Mouse (Mus musculus) intestine, embryonic 16.5 days (tissue): ENCODE measurements around the gene Dnhd1. TPM values are rescaled to one million over a fixed set of nuclear protein-coding genes. Genes with fewer than 3 reads are reported as not detected.
A peak's percentile ranks its signal among the peaks of the same experiment; 100 is the strongest.

Source experiments
- ATAC-seq: fragments of 200-750 bp; cut with Nextera tagmentation; 2 replicates; pipeline ENCODE4 v1.8.0; 2017; ENCODE audit warnings: moderate TSS enrichment, moderate library complexity
- H3K27ac ChIP-seq: fragments of 300-500 bp; sonication (generic); 2 replicates; pipeline ENCODE4 v1.5.1; 2014; ENCODE audit warnings: mild to moderate bottlenecking, low read length
- H3K27me3 ChIP-seq: fragments of 300-500 bp; sonication (generic); replicated peaks from 2 replicates; pipeline ENCODE4 v1.6.1; 2014; ENCODE audit warnings: low read length, control low read depth, mixed read lengths; ENCODE audit not compliant: control insufficient read depth, insufficient read depth
- H3K36me3 ChIP-seq: fragments of 300-500 bp; sonication (generic); 2 replicates; pipeline ENCODE4 v1.6.1; 2014; ENCODE audit warnings: low read length, control low read depth; ENCODE audit not compliant: control insufficient read depth, insufficient read depth
- H3K4me1 ChIP-seq: fragments of 300-500 bp; sonication (generic); 2 replicates; pipeline ENCODE4 v1.6.1; 2014; ENCODE audit warnings: low read length, control low read depth, mixed read lengths; ENCODE audit not compliant: control insufficient read depth, insufficient read depth
- H3K4me2 ChIP-seq: fragments of 300-500 bp; sonication (generic); 2 replicates; pipeline ENCODE4 v1.6.1; 2014; ENCODE audit warnings: low read depth, low read length, control low read depth
- H3K4me3 ChIP-seq: fragments of 300-500 bp; sonication (generic); 2 replicates; pipeline ENCODE4 v1.5.1; 2014; ENCODE audit warnings: mild to moderate bottlenecking, low read length
- H3K9ac ChIP-seq: fragments of 300-500 bp; sonication (generic); 2 replicates; pipeline ENCODE4 v1.6.1; 2014; ENCODE audit warnings: low read depth, low read length
- H3K9me3 ChIP-seq: fragments of 300-500 bp; sonication (generic); 2 replicates; pipeline ENCODE4 v1.6.1; 2016; ENCODE audit warnings: low read length, control low read depth; ENCODE audit not compliant: control insufficient read depth
- WGBS: fragments of 180-500 bp; shearing (Covaris S2); extraction: QIAGEN DNeasy Blood & Tissue Kit; methylation state at CpG from one replicate; pipeline ENCODE4 v1.1.7; 2014; 5-methylcytosine and 5-hydroxymethylcytosine counted together
- polyA plus RNA-seq: library from polyadenylated mRNA; unstranded; fragments of >200 nt; fragmentation: Nextera tagmentation; extraction: Ambion mirVana; gene quantifications from 2 replicates; pipeline ENCODE4 v1.2.1, GENCODE M21; 2015

Dnhd1 gene
- polyA plus RNA-seq, 1 experiment from 2014 or later, result 1.1 TPM

DNA sequence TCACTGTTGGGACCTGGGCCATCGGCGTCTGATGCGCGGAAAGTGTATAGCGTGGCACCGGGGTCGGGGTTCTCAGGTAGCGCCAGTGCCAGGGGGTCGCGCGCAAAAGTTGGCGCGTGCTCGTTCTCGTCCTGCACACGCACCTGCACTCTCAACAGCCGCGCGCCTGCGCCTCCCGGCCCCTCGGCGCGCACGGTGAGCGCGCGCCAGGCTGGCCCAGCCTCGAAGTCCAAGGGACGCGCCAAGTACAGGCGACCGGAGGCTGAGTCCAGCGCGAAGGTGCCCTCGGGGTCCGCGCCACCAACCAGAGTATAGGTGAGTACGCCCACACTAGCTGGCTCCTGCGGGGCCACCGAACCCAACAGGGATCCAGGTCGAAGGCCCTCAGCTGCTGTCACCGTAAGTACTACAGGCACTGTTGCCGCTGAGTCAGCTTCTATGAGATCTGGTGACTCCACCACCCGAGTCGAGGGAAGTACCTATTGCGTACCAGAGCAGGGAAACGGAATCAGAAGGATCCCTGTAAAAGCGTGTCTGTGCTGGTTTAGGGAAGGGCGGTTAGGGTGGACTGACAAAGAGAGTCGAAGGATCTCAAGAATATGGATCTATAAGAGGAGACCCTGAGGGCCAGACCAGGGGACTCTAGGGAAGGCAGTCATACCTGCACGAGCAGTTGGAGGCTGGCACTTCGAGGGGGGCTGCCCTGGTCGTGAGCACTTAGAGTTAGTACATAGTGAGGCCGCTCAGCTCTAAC, 112.1 kb downstream of the Dnhd1 start:
- 0 out of 2 replicates have a peak, but pooled peaks have one; percentile 26 for ATAC-seq
- Histone ChIP-seq H3K36me3 (peaks cover 17% of the 10 kb centered on the region), H3K4me3 (peak overlapping the region; percentile 36), H3K27me3 (no peaks in the 10 kb centered on the region), H3K4me2 (peak overlapping the region; percentile 59), H3K9me3 (no peaks in the 10 kb centered on the region), H3K4me1 (no peaks in the 10 kb centered on the region), H3K27ac (no peak overlapping the region), H3K9ac (0 out of 2 replicates have a peak overlapping the region, but pooled peaks have one; percentile 5)
- WGBS, result 46% methylated on average over 55 of the region's 55 CpGs

DNA sequence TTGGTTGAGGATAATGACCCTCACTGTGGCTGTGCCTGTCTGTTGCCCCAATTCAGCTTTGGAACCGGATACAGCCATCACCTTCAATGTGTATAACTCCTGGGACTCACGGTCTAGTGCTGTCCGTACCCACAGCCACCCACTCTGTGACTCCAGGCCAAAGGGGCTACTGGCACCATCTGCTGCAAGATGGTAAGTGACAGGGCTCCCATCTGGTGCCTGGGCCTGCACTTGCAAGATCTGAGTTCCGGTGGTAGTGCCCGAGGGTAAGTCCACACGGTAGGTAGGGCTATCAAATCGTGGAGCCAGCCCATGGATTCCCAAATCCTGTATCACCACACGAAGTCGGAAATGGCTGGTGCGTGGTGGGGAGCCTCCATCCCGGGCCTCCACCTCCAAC, 113.7 kb downstream of the Dnhd1 start:
- H3K27ac ChIP-seq, result no peak overlapping the region
- H3K27me3 ChIP-seq, result no peaks in the 10 kb centered on the region
- no peak overlapping the region for H3K4me3 ChIP-seq
- H3K4me2 ChIP-seq, result no peak overlapping the region
- peaks cover 6% of the 10 kb centered on the region; the same call in 1 of the 2 replicates for H3K4me1 ChIP-seq
- no peak for ATAC-seq
- WGBS, result 92% methylated on average over 11 of the region's 11 CpGs
- no peaks in the 10 kb centered on the region for H3K9me3 ChIP-seq
- H3K9ac ChIP-seq, result no peak overlapping the region
- H3K36me3 ChIP-seq, result peaks cover 8% of the 10 kb centered on the region; the same call in 1 of the 2 replicates

DNA sequence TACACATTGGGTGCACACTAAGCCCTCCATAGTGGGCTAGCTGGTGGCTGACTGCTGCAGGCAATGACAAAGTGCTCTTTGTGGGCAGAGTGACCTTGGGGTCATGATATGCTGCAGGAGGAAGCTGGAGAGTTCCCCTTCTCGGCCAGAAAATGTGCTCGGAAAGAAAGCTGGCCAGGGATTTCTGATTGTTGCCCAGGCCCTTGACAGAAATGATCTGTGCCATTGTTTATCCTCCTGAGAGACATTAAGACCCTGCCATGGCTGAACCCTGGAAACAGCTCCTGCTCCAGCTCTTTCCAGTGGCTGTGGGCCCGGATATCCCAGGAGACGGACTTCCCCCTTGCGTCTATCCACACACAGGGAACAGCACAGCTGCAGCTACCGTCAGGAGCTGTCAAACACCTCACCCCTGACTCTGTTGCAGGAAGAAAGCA, 117.1 kb downstream of the Dnhd1 start:
- Histone ChIP-seq H3K27ac (peak overlapping the region; percentile 47), H3K9ac (peak overlapping the region; percentile 41; the same call in 1 of the 2 replicates), H3K4me3 (no peak overlapping the region), H3K4me2 (no peak overlapping the region), H3K4me1 (peaks cover 6% of the 10 kb centered on the region; the same call in 1 of the 2 replicates), H3K36me3 (peaks cover 8% of the 10 kb centered on the region; the same call in 1 of the 2 replicates), H3K27me3 (no peaks in the 10 kb centered on the region), H3K9me3 (no peaks in the 10 kb centered on the region)
- peak; percentile 65 for ATAC-seq
- WGBS, result 15% methylated on average over 6 of the region's 6 CpGs

DNA sequence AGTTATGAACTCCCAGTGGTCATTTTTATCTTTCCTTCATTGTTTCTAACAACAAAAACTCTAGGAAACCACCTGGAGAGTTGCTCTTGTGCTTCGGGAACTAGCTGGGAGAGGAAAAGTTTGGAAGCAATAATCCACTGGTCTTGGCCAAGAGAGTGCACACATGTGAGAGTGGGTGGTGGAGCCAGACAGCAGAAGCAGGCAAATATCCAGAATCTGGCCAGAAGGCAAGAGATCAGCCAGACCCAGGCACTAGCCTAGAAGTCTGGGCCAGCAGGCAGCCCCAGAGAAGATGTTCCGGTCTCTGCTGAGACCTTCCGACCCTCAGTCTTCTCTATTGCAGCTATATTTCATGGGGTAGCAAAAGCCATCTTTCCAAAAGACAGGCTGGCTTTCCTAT, 119.3 kb downstream of the Dnhd1 start:
- Histone ChIP-seq H3K4me1 (peaks cover 6% of the 10 kb centered on the region; the same call in 1 of the 2 replicates), H3K27ac (no peak overlapping the region), H3K9me3 (no peaks in the 10 kb centered on the region), H3K4me3 (no peak overlapping the region), H3K27me3 (no peaks in the 10 kb centered on the region), H3K4me2 (no peak overlapping the region), H3K9ac (no peak overlapping the region), H3K36me3 (no peaks in the 10 kb centered on the region; the same call in 1 of the 2 replicates)
- no peak for ATAC-seq
- 85% methylated on average over 3 of the region's 3 CpGs for WGBS

Other genes starting within 250 kb of the Dnhd1 start
- gene Cnga4, start 246.3 kb upstream of the Dnhd1 start, polyA plus RNA-seq, result 0.06 TPM in 1 of 2 replicates, not detected in the other
- 0.10 and 0.13 TPM in 2 replicates for gene Cckbr, start 225.1 kb upstream of the Dnhd1 start, polyA plus RNA-seq
- gene Cavin3, start 168.5 kb upstream of the Dnhd1 start, polyA plus RNA-seq, result 80.5 and 86.6 TPM in 2 replicates
- gene Smpd1, start 96.5 kb upstream of the Dnhd1 start, polyA plus RNA-seq, result 32.8 and 33.0 TPM in 2 replicates
- gene Apbb1, start 69.2 kb upstream of the Dnhd1 start, polyA plus RNA-seq, result 29.2 and 35.2 TPM in 2 replicates
- 3.0 and 7.5 TPM in 2 replicates for gene Hpx, start 50.7 kb upstream of the Dnhd1 start, polyA plus RNA-seq
- 18.0 and 19.1 TPM in 2 replicates for gene Trim3, start 17.3 kb upstream of the Dnhd1 start, polyA plus RNA-seq
- gene Timm10b, start 10.8 kb upstream of the Dnhd1 start, polyA plus RNA-seq, result 188 and 200 TPM in 2 replicates
- 69.9 and 74.7 TPM in 2 replicates for gene Arfip2, start 10.4 kb upstream of the Dnhd1 start, polyA plus RNA-seq
- gene Gm45799, start 10.3 kb upstream of the Dnhd1 start, polyA plus RNA-seq, result 27.7 and 34.6 TPM in 2 replicates
- gene Ilk, start 85.8 kb downstream of the Dnhd1 start, polyA plus RNA-seq, result 317 and 323 TPM in 2 replicates
- 26.2 and 32.6 TPM in 2 replicates for gene Rrp8, start 86.6 kb downstream of the Dnhd1 start, polyA plus RNA-seq
- 114 and 119 TPM in 2 replicates for gene Taf10, start 93.5 kb downstream of the Dnhd1 start, polyA plus RNA-seq
- 152 and 191 TPM in 2 replicates for gene Tpp1, start 101.4 kb downstream of the Dnhd1 start, polyA plus RNA-seq
- 4.9 and 5.2 TPM in 2 replicates for gene Dchs1, start 136.8 kb downstream of the Dnhd1 start, polyA plus RNA-seq
- 373 and 394 TPM in 2 replicates for gene Mrpl17, start 160.3 kb downstream of the Dnhd1 start, polyA plus RNA-seq